Mouse (Mus musculus) stomach, postnatal 0 days (tissue): ENCODE measurements at regions not wholly inside any gene's neighbourhood (a gene's known extent, or its start where the extent isn't known, plus 50 kb on each side); places are given as distances from the start of the nearest gene placed in this dataset.

Experiments used
- ATAC-seq: fragments of 200-750 bp; cut with Nextera tagmentation; 2 replicates; pipeline ENCODE4 v1.8.0; 2017; ENCODE audit not compliant: low FRiP score, low TSS enrichment
- DNase-seq: peaks from one replicate; pipeline ENCODE4 v3.0.0-alpha.2; 2016; ENCODE audit warnings: low spot score
- H3K27ac ChIP-seq: fragments of 300-500 bp; sonication (generic); replicated peaks from 2 replicates; pipeline ENCODE4 v1.5.1; 2014; ENCODE audit warnings: mild to moderate bottlenecking, control low read depth
- H3K27me3 ChIP-seq: fragments of 300-500 bp; sonication (generic); 2 replicates; pipeline ENCODE4 v1.6.1; 2014; ENCODE audit warnings: low read length; ENCODE audit not compliant: control insufficient read depth, insufficient read depth
- H3K36me3 ChIP-seq: fragments of 300-500 bp; sonication (generic); 2 replicates; pipeline ENCODE4 v1.6.1; 2014; ENCODE audit warnings: low read length, mixed read lengths; ENCODE audit not compliant: control insufficient read depth, insufficient read depth
- H3K4me1 ChIP-seq: fragments of 300-500 bp; sonication (generic); replicated peaks from 2 replicates; pipeline ENCODE4 v1.6.1; 2014; ENCODE audit warnings: antibody characterized with exemption; ENCODE audit not compliant: control insufficient read depth, insufficient read depth
- H3K4me2 ChIP-seq: fragments of 300-500 bp; sonication (generic); replicated peaks from 2 replicates; pipeline ENCODE4 v1.6.1; 2014; ENCODE audit warnings: low read depth, mild to moderate bottlenecking, control low read depth, moderate library complexity
- H3K4me3 ChIP-seq: fragments of 300-500 bp; sonication (generic); 2 replicates; pipeline ENCODE4 v1.5.1; 2014; ENCODE audit warnings: low read depth, low read length, control low read depth
- H3K9ac ChIP-seq: fragments of 300-500 bp; sonication (generic); 2 replicates; pipeline ENCODE4 v1.6.1; 2014; ENCODE audit warnings: mild to moderate bottlenecking, low read length, control low read depth, mixed read lengths
- H3K9me3 ChIP-seq: fragments of 300-500 bp; sonication (generic); 2 replicates; pipeline ENCODE4 v1.6.1; 2016; ENCODE audit warnings: low read length; ENCODE audit not compliant: control insufficient read depth
- CTCF ChIP-seq: IDR thresholded peaks from 2 replicates; pipeline ENCODE4 v1.5.1; 2016; ENCODE audit warnings: antibody characterized with exemption, low read depth, mild to moderate bottlenecking, moderate library complexity
- EP300 ChIP-seq: optimal IDR thresholded peaks from 2 replicates; pipeline ENCODE3; 2016; ENCODE audit warnings: antibody characterized with exemption
- WGBS: fragments of 180-500 bp; shearing (Covaris S2); extraction: QIAGEN DNeasy Blood & Tissue Kit; methylation state at CpG from one replicate; pipeline ENCODE4 v1.1.7; 2014; 5-methylcytosine and 5-hydroxymethylcytosine counted together

DNA sequence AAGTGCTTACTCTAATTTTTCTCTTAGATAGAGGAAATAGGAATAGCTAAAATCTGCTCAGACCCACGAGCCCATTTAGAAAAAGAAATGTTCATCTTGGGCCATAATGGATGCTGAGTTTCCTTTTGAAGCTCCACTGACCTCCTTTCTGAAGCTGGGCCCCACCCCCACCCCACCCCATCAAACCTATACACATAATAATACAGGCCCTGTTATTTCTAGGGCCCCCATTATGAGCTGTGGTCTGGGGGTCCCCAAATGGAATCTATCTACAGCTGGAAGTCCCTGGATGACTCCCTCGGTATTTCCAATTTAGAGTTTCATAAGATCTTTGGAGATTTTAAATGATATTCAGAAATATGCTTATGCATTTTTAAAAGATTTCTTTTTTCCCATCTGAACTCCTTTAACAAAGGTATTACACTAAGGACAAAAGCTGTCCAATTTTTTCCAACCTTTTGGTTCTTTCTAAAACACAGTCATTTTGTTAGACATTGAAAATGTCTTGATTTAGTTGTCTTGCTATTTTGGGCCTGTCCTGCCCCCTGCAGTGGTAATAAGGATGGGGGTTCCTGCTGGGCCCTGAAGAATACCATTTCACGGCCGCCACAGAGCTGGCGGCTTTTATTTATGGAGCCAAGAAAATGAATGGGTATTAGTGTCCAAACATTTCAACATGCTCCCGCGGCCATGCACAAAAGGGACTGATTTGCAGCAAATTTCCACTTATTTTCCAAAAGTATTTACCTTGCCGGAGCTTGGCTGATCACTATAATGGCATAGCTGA lies 363.1 kb downstream of the Nr2f2 start:
- Histone ChIP-seq H3K4me2 (no peak overlapping the region), H3K27ac (no peak overlapping the region), H3K9ac (no peak overlapping the region), H3K36me3 (no peaks in the 10 kb centered on the region), H3K9me3 (no peaks in the 10 kb centered on the region), H3K4me3 (no peak overlapping the region), H3K27me3 (no peaks in the 10 kb centered on the region), H3K4me1 (no peaks in the 10 kb centered on the region)
- DNase-seq, result no peak
- no peak for ATAC-seq
- 71% methylated on average over 8 of the region's 8 CpGs for WGBS
- no peak for TF ChIP-seq EP300
- TF ChIP-seq CTCF, result no peak

DNA sequence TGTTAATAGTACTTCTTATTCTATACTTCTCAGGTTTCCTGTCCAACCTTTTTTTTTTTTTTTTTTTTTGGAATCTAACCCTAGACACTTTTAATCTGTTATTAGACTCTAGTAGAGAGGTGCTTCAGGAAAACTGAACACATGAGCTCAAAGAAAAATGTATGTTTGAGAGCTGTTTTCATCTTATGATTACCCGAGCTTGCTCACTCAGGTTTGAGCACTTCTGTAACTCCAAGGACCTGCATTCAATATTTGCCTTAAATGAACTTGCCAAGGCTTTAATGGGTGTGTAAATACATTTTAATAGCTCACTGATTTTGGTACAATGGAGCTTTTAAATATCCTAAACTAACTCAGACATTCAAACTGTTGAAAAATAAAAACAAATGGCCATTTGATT lies 367.8 kb downstream of the Nr2f2 start:
- Histone ChIP-seq H3K36me3 (no peaks in the 10 kb centered on the region), H3K4me2 (no peak overlapping the region), H3K27ac (no peak overlapping the region), H3K4me1 (no peaks in the 10 kb centered on the region), H3K9ac (no peak overlapping the region), H3K9me3 (no peaks in the 10 kb centered on the region), H3K4me3 (no peak overlapping the region), H3K27me3 (no peaks in the 10 kb centered on the region)
- 53% methylated on average over 1 of the region's 1 CpGs for WGBS
- no peak for DNase-seq
- ATAC-seq, result no peak
- TF ChIP-seq CTCF, result no peak
- no peak for TF ChIP-seq EP300

DNA sequence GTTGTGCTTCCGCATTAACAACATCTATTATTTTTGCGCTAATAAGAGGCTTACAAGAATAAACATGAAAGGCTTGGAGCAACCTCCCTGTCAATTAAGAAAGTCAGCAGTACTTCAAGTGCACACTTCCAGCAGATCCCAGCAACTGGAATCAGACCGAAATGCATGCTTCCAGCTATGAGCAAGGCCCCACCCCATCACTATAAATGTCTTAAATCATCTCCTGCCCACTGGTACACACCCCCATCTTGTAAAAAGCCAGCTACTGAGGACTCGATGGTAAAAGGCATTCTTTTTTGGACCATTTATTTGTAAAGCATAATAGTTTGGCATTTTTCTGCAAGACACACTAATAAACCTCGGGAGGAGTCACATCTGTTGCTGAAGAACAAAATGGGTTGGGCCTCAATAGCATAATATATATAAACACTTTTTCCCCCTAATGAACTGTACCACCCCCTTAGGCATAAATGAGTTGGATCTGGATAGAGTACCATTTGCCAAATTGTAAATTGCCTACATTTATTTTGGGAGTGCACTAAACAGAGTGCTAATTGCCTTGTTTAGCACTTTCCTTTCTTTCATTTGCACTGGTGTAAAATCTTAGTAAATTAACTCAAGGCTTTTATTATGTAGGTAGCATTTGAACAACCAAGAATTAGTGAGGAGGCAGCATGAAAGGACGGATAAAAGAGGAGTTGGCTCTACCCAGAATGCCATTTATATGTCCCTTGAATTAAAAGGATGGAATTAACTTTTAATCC lies 371.8 kb downstream of the Nr2f2 start:
- H3K4me1 ChIP-seq, result no peaks in the 10 kb centered on the region; the same call in 1 of the 2 replicates
- no peaks in the 10 kb centered on the region for H3K36me3 ChIP-seq
- WGBS, result 61% methylated on average over 6 of the region's 6 CpGs
- no peaks in the 10 kb centered on the region for H3K9me3 ChIP-seq
- ATAC-seq (no peak), DNase-seq (no peak)
- TF ChIP-seq CTCF (no peak), EP300 (no peak)
- H3K27me3 ChIP-seq, result no peaks in the 10 kb centered on the region
- no peak overlapping the region for H3K9ac ChIP-seq
- no peak overlapping the region for H3K4me3 ChIP-seq
- no peak overlapping the region for H3K27ac ChIP-seq
- no peak overlapping the region for H3K4me2 ChIP-seq

DNA sequence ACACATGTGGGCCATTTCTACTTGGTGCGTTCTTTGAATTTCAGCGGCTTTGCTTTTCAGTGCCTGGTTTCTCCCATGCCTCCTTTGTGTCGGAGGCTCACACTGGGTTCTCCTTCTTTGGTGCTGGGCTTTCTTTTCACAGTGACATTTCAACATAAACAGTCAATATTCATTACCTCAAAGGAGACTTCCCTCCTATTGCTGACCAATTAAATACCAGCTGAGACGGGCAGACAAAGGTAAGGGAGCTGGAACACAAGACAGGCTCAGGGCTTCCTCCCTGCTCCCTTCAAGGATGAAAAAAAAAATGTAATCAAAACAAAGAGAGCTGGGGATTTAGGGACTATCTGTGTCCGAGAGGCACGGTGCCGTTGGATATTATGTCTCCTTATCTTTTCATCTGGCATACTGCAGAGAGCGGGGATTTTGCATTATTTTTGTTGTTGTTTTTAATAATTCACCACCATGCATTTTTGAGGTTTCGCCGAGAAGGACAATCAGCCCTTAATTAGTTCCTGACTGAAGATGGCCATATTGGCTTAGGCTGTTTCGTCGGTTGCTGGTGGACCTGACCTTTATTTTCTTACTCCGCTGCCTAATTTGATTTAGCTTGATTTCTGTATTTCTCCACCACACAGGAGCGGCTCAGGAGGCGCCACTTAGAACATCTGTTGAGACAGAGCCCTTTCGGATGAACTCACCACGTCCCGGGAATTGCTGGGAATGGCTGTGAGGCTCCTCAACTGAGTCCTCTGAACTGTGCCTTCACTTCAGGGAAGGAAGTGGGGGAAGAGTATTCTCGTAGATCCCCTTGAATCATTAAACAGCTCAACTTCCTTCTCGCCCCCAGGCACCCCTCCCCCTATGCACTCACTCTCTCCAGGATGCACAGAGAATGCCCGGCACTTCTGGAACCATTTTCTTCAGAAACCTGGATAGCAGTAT lies 373.9 kb downstream of the Nr2f2 start:
- TF ChIP-seq EP300 (no peak), CTCF (no peak)
- H3K9ac ChIP-seq, result no peak overlapping the region
- WGBS, result 16% methylated on average over 21 of the region's 21 CpGs

DNA sequence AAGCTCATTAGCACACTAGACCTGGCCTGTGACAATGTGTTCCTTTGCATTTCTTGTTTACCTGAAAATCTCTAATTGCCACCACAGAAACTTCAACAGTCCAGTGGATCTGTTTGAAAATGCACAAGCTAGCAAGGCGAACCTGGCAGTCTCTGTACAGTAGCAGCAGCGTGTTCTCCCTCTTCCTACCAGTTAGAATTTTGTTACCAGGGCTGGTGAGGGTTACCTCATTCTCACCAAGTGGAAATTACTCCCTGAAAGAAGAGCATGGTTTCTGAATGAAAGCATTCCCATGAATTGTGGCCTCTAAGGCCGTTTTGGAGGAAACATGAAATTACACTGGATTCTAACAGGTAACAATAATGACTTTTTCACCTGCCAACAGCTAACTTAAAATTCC lies 374.6 kb downstream of the Nr2f2 start:
- no peak overlapping the region for H3K27ac ChIP-seq
- no peaks in the 10 kb centered on the region for H3K27me3 ChIP-seq
- 59% methylated on average over 3 of the region's 3 CpGs for WGBS
- H3K9ac ChIP-seq, result no peak overlapping the region
- H3K9me3 ChIP-seq, result no peaks in the 10 kb centered on the region
- H3K4me2 ChIP-seq, result no peak overlapping the region
- no peaks in the 10 kb centered on the region for H3K36me3 ChIP-seq
- no peaks in the 10 kb centered on the region; the same call in 1 of the 2 replicates for H3K4me1 ChIP-seq
- no peak overlapping the region for H3K4me3 ChIP-seq
- no peak for TF ChIP-seq CTCF
- TF ChIP-seq EP300, result no peak
- ATAC-seq (no peak), DNase-seq (no peak)

More for the DNA sequence above, 373.9 kb downstream of the Nr2f2 start:
- no peaks in the 10 kb centered on the region for H3K9me3 ChIP-seq
- H3K4me2 ChIP-seq, result peak overlapping the region; percentile 45
- no peak overlapping the region for H3K27ac ChIP-seq
- ATAC-seq (no peak), DNase-seq (no peak)
- no peaks in the 10 kb centered on the region; the same call in 1 of the 2 replicates for H3K4me1 ChIP-seq
- no peaks in the 10 kb centered on the region for H3K36me3 ChIP-seq
- no peaks in the 10 kb centered on the region for H3K27me3 ChIP-seq
- peak overlapping the region; percentile 22 for H3K4me3 ChIP-seq
